Mouse (Mus musculus): ENCODE results near the gene Cars2. TPM values are rescaled to one million over a fixed set of nuclear protein-coding genes. Genes with fewer than 3 reads are reported as not detected.
A peak's percentile ranks its signal among the peaks of the same experiment; 100 is the strongest.

The Cars2 gene
- polyA plus RNA-seq, 1 experiment from 2014 or later, result 32.5 TPM

DNA sequence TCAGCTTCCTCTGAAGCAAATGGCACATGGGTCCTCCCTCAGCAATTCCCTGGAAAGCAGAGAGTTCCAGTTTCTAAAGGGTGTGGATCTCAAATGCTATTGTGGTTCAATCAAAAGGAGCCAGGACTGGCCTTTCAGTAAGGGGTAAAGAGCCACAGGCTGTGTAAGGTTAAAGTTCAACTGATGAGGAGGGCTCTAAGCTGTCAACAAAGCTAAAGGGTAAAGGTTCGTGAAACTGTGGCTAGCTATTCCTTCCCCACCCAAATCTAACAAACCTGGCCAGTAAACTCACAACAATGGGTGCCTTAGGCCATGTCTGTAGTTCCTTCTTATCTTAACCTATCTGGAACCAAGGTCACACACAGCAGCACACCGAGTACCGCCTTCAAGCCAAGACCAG lies 68.7 kb downstream of the Cars2 start:
- Histone ChIP-seq H3K36me3 (ENCODE audit: control insufficient read depth, insufficient read depth, low read length) (no peaks in the 10 kb centered on the region), H3K4me1 (ENCODE audit: control insufficient read depth, insufficient read depth, low read length) (peaks cover 15% of the 10 kb centered on the region), H3K27me3 (replicated peaks; ENCODE audit: control insufficient read depth, insufficient read depth, low read length) (no peaks in the 10 kb centered on the region; the same call in 1 of the 2 replicates), H3K4me2 (ENCODE audit: low read depth, low read length) (no peak overlapping the region), H3K9me3 (ENCODE audit: control insufficient read depth, low read length) (no peaks in the 10 kb centered on the region), H3K9ac (ENCODE audit: low read depth, low read length) (no peak overlapping the region), H3K4me3 (ENCODE audit: low read length) (no peak overlapping the region), H3K27ac (ENCODE audit: low read length) (no peak overlapping the region)
- 54% methylated on average over 3 of the region's 3 CpGs for WGBS
- no peak for ATAC-seq

GRCm38 (mm10) chr8:11479591-11479990 lies 71.0 kb downstream of the Cars2 start:
- Histone ChIP-seq H3K9ac (ENCODE audit: low read depth, low read length) (peak overlapping the region; percentile 8; the same call in 1 of the 2 replicates), H3K27ac (ENCODE audit: low read length) (no peak overlapping the region), H3K36me3 (ENCODE audit: control insufficient read depth, insufficient read depth, low read length) (no peaks in the 10 kb centered on the region), H3K4me2 (ENCODE audit: low read depth, low read length) (no peak overlapping the region), H3K4me1 (ENCODE audit: control insufficient read depth, insufficient read depth, low read length) (peaks cover 27% of the 10 kb centered on the region), H3K9me3 (ENCODE audit: control insufficient read depth, low read length) (no peaks in the 10 kb centered on the region), H3K4me3 (ENCODE audit: low read length) (no peak overlapping the region), H3K27me3 (replicated peaks; ENCODE audit: control insufficient read depth, insufficient read depth, low read length) (no peaks in the 10 kb centered on the region; the same call in 1 of the 2 replicates)
- WGBS, result 31% methylated on average over 14 of the region's 14 CpGs
- no peak for ATAC-seq

DNA sequence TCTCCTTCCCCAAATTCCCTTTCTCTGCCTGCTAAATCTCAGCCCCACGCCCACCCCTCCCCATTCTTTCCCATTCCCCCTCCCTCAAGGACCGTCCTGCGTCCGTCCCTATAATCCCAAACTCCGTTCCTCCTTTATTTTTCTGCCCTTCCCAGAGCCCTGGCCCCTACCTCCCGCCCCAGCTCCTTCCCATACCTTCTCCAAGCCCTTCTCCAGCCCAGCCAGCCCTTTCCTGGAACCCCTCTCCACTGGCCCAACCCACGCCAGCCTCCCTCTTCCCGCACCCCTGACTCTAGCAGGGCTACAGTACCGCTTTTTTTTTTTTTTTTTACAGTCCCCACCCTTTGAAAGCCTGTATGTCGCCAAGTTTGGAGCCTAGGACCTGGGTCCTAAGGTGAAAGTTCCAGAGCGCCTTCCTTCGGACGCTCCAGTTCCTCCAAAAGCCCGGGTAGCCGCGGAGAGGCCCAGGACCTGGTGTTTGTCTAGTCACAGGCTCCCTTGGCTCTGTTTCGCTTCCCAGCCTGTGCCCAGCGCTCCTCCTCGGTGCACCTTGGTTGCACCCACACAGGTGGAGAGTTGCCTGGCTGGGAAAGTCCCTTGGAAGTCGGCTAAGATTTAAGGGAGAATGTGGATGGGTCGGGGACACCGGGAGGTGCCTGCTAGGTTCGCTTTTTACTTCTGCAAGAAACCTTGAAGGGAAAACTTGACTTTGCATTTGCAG lies 71.6 kb downstream of the Cars2 start:
- Histone ChIP-seq H3K9me3 (ENCODE audit: control insufficient read depth, low read length) (no peaks in the 10 kb centered on the region), H3K4me2 (ENCODE audit: low read depth, low read length) (peak overlapping the region; percentile 99), H3K9ac (ENCODE audit: low read depth, low read length) (peak overlapping the region; percentile 76; the same call in 1 of the 2 replicates), H3K36me3 (ENCODE audit: control insufficient read depth, insufficient read depth, low read length) (no peaks in the 10 kb centered on the region), H3K4me3 (ENCODE audit: low read length) (peak overlapping the region; percentile 67), H3K27me3 (replicated peaks; ENCODE audit: control insufficient read depth, insufficient read depth, low read length) (no peaks in the 10 kb centered on the region; the same call in 1 of the 2 replicates), H3K4me1 (ENCODE audit: control insufficient read depth, insufficient read depth, low read length) (peaks cover 34% of the 10 kb centered on the region), H3K27ac (ENCODE audit: low read length) (no peak overlapping the region; the same call in 1 of the 2 replicates)
- WGBS, result 8% methylated on average over 23 of the region's 23 CpGs
- ATAC-seq, result peak; percentile 5; the same call in 1 of the 2 replicates

GRCm38 (mm10) chr8:11477811-11478761 lies 72.5 kb downstream of the Cars2 start, which contains the start of gene Rab20:
Gene Rab20 (minus strand): TSS chr8:11478710.
- H3K9ac ChIP-seq (ENCODE audit: low read depth, low read length), result peak within 1 kb of the TSS; percentile 76
- peak within 1 kb of the TSS; percentile 73 for H3K27ac ChIP-seq (ENCODE audit: low read length)
- no peaks in the 10 kb centered on the region for H3K36me3 ChIP-seq (ENCODE audit: control insufficient read depth, insufficient read depth, low read length)
- no peaks in the 10 kb centered on the region for H3K9me3 ChIP-seq (ENCODE audit: control insufficient read depth, low read length)
- H3K4me3 ChIP-seq (ENCODE audit: low read length), result peak within 1 kb of the TSS; percentile 67
- ATAC-seq, result peak; percentile 70
- peak within 1 kb of the TSS; percentile 99 for H3K4me2 ChIP-seq (ENCODE audit: low read depth, low read length)
- H3K27me3 ChIP-seq (replicated peaks; ENCODE audit: control insufficient read depth, insufficient read depth, low read length), result no peaks in the 10 kb centered on the region; the same call in 1 of the 2 replicates
- peaks cover 42% of the 10 kb centered on the region for H3K4me1 ChIP-seq (ENCODE audit: control insufficient read depth, insufficient read depth, low read length)
- under 1% methylated on average over 69 of the region's 69 CpGs for WGBS

DNA sequence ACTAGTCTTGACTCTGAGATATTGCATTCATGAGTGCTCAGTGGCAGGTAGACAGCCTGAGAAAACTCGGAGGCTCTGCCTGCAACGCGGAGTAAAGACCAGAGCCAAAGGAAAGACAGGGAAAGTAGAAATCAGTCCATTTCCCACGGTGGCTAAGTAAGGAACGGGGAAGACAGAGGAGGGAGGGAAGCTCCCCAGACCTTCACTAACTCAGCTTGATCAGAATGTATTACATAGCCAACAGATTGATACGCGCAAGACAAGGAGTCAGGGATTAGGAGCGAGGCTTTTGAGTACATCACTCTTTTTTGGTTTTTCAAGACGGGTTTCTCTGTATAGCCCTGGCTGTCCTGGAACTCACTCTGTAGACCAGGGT lies 73.4 kb downstream of the Cars2 start:
- peak overlapping the region; percentile 67 for H3K4me3 ChIP-seq (ENCODE audit: low read length)
- peak overlapping the region; percentile 76 for H3K9ac ChIP-seq (ENCODE audit: low read depth, low read length)
- H3K27ac ChIP-seq (ENCODE audit: low read length), result peak overlapping the region; percentile 80
- H3K4me1 ChIP-seq (ENCODE audit: control insufficient read depth, insufficient read depth, low read length), result peaks cover 40% of the 10 kb centered on the region
- no peaks in the 10 kb centered on the region; the same call in 1 of the 2 replicates for H3K27me3 ChIP-seq (replicated peaks; ENCODE audit: control insufficient read depth, insufficient read depth, low read length)
- no peaks in the 10 kb centered on the region for H3K9me3 ChIP-seq (ENCODE audit: control insufficient read depth, low read length)
- no peaks in the 10 kb centered on the region for H3K36me3 ChIP-seq (ENCODE audit: control insufficient read depth, insufficient read depth, low read length)
- WGBS, result 11% methylated on average over 9 of the region's 9 CpGs
- peak; percentile 4; the same call in 1 of the 2 replicates for ATAC-seq
- H3K4me2 ChIP-seq (ENCODE audit: low read depth, low read length), result peak overlapping the region; percentile 99

DNA sequence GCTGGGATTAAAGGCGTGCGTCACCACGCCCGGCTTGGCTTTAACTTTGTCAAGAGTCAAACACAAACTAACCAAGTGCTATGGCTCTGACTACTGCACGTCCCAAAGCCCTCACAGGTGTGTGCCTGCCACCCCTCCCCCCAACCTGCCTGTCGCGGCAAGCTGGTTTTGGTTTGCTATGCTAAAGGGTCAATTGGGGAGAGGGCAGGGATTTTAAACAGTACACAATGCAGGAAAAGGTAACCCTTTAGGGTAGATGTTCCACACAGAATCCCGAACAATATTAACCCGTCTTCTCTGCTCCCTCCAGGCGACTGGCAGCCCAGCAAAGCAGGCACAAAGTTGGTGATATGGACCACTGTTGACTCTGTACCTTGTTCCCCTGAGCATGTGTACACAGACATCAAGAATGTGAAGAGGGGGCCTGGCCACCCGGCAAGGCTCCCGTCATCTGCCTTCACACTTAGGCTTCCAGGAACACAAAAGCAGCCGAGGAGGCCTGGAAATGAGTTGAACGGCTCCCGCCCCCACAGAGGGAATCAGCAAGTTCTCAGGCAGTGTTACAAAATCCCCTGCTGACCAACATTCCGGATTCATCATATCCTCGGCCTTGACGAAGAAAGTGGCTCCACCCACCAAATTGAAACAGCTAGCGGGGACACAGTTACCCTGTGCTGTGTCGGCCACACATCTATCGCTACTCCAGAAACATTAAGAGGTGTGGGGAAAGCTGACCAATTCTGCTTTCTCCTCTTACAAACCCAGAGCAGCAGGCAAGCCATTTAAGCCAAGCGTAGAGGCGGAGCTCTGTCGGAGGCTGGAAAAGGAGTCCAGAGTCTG lies 74.0 kb downstream of the Cars2 start:
- Histone ChIP-seq H3K9me3 (ENCODE audit: control insufficient read depth, low read length) (no peaks in the 10 kb centered on the region), H3K9ac (ENCODE audit: low read depth, low read length) (peak overlapping the region; percentile 76), H3K4me1 (ENCODE audit: control insufficient read depth, insufficient read depth, low read length) (peaks cover 37% of the 10 kb centered on the region), H3K4me3 (ENCODE audit: low read length) (peak overlapping the region; percentile 67), H3K27me3 (replicated peaks; ENCODE audit: control insufficient read depth, insufficient read depth, low read length) (no peaks in the 10 kb centered on the region; the same call in 1 of the 2 replicates), H3K4me2 (ENCODE audit: low read depth, low read length) (peak overlapping the region; percentile 99), H3K36me3 (ENCODE audit: control insufficient read depth, insufficient read depth, low read length) (no peaks in the 10 kb centered on the region), H3K27ac (ENCODE audit: low read length) (peak overlapping the region; percentile 80)
- 10% methylated on average over 24 of the region's 24 CpGs for WGBS
- peak; percentile 12 for ATAC-seq

- Histone ChIP-seq H3K27ac (ENCODE audit: low read length) (peak overlapping the region; percentile 80), H3K9me3 (ENCODE audit: control insufficient read depth, low read length) (no peaks in the 10 kb centered on the region), H3K4me1 (ENCODE audit: control insufficient read depth, insufficient read depth, low read length) (peaks cover 37% of the 10 kb centered on the region), H3K36me3 (ENCODE audit: control insufficient read depth, insufficient read depth, low read length) (no peaks in the 10 kb centered on the region), H3K27me3 (replicated peaks; ENCODE audit: control insufficient read depth, insufficient read depth, low read length) (no peaks in the 10 kb centered on the region; the same call in 1 of the 2 replicates), H3K9ac (ENCODE audit: low read depth, low read length) (no peak overlapping the region), H3K4me2 (ENCODE audit: low read depth, low read length) (peak overlapping the region; percentile 99; the same call in 1 of the 2 replicates), H3K4me3 (ENCODE audit: low read length) (peak overlapping the region; percentile 67)
- WGBS, result 14% methylated on average over 2 of the region's 2 CpGs
- ATAC-seq, result no peak
Observed at GRCm38 (mm10) chr8:11475876-11476275, 74.7 kb downstream of the Cars2 start.

DNA sequence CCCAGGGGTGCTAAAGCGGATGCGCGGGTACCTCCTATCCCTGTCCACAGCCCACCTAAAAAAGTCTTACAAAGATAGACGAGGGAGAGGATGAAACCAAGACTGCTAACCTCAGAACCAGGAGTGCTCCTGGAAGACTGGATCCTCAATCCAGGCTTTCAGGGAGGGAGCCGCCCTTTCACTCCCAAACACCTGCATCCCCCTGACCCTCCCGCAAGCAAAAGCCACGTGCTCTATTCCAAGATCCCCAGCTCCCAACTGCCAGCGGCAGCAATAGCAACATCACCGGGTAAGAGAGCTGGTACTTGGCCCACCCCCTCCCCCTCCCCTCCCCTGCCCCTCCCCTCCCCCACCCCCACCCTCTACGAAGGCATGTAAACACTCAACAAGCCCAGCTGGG lies 75.2 kb downstream of the Cars2 start:
- H3K4me3 ChIP-seq (ENCODE audit: low read length), result no peak overlapping the region
- no peak overlapping the region for H3K4me2 ChIP-seq (ENCODE audit: low read depth, low read length)
- peaks cover 37% of the 10 kb centered on the region for H3K4me1 ChIP-seq (ENCODE audit: control insufficient read depth, insufficient read depth, low read length)
- H3K9ac ChIP-seq (ENCODE audit: low read depth, low read length), result no peak overlapping the region
- no peaks in the 10 kb centered on the region; the same call in 1 of the 2 replicates for H3K27me3 ChIP-seq (replicated peaks; ENCODE audit: control insufficient read depth, insufficient read depth, low read length)
- no peak for ATAC-seq
- H3K36me3 ChIP-seq (ENCODE audit: control insufficient read depth, insufficient read depth, low read length), result no peaks in the 10 kb centered on the region
- H3K27ac ChIP-seq (ENCODE audit: low read length), result no peak overlapping the region
- H3K9me3 ChIP-seq (ENCODE audit: control insufficient read depth, low read length), result no peaks in the 10 kb centered on the region
- 18% methylated on average over 9 of the region's 10 CpGs for WGBS

All from intestine, embryonic 16.5 days (tissue).